Mouse (Mus musculus) thymus, postnatal 36 days (tissue): ENCODE data around the gene Ccdc151.

Source experiments
- DNase-seq, 2 experiments: peaks; one replicate each; pipeline ENCODE4 v3.0.0; 2022; ENCODE audit warnings: mixed read lengths in 2 of 2

The Ccdc151 gene

GRCm38 (mm10) chr9:21996178-21996867, 6.1 kb downstream of the Ccdc151 start:
- no peak for DNase-seq

GRCm38 (mm10) chr9:21992227-21992626, 10.2 kb downstream of the Ccdc151 start:
- DNase-seq: no peak

- no peak for DNase-seq
Measured at GRCm38 (mm10) chr9:21989230-21990110, 13.0 kb downstream of the Ccdc151 start, which contains the start of gene Rgl3. Rgl3 (minus strand) TSS chr9:21989446.

- no peak for DNase-seq
Measured at GRCm38 (mm10) chr9:21988421-21989101, 13.9 kb downstream of the Ccdc151 start.

GRCm38 (mm10) chr9:21987592-21988342, 14.7 kb downstream of the Ccdc151 start:
- DNase-seq: no peak

GRCm38 (mm10) chr9:21983911-21984310, 18.5 kb downstream of the Ccdc151 start:
- DNase-seq: no peak

GRCm38 (mm10) chr9:21978398-21979128, 23.9 kb downstream of the Ccdc151 start:
- DNase-seq: no peak

GRCm38 (mm10) chr9:21977972-21978371, 24.5 kb downstream of the Ccdc151 start:
- DNase-seq: peak; percentile 48 to 62

GRCm38 (mm10) chr9:21977331-21977730, 25.1 kb downstream of the Ccdc151 start:
- DNase-seq: no peak

GRCm38 (mm10) chr9:21976626-21977175, 25.7 kb downstream of the Ccdc151 start:
- DNase-seq: no peak

GRCm38 (mm10) chr9:21969304-21969703, 33.1 kb downstream of the Ccdc151 start:
- no peak for DNase-seq

GRCm38 (mm10) chr9:21968883-21969282, 33.6 kb downstream of the Ccdc151 start:
- DNase-seq: no peak

- no peak for DNase-seq
Measured at GRCm38 (mm10) chr9:21963417-21963816, 39.0 kb downstream of the Ccdc151 start, which contains the start of gene Epor. Epor (minus strand) TSS chr9:21963506.

GRCm38 (mm10) chr9:21962416-21963059, 39.9 kb downstream of the Ccdc151 start:
- DNase-seq: peak; percentile 61 to 73

- no peak for DNase-seq
Measured at GRCm38 (mm10) chr9:21962010-21962409, 40.4 kb downstream of the Ccdc151 start.

GRCm38 (mm10) chr9:21961366-21961980, 41.0 kb downstream of the Ccdc151 start:
- DNase-seq: no peak

GRCm38 (mm10) chr9:21960558-21961208, 41.8 kb downstream of the Ccdc151 start:
- DNase-seq: no peak

GRCm38 (mm10) chr9:21960135-21960534, 42.3 kb downstream of the Ccdc151 start:
- no peak for DNase-seq

- DNase-seq: no peak
Measured at GRCm38 (mm10) chr9:21959244-21959643, 43.2 kb downstream of the Ccdc151 start.

GRCm38 (mm10) chr9:21958372-21958771, 44.1 kb downstream of the Ccdc151 start:
- DNase-seq: no peak
